Mouse (Mus musculus) thymus, adult 18-20 months (tissue): ENCODE measurements at regions not wholly inside any gene's neighbourhood (a gene's known extent, or its start where the extent isn't known, plus 50 kb on each side); places are given as distances from the start of the nearest gene placed in this dataset.
"Not testable (repeated sequence)": the region's sequence is repeated elsewhere in the genome, so short reads cannot be mapped to it uniquely, and the experiment has no call there.

Experiments used
- DNase-seq, 2 experiments: peaks; one replicate each; pipeline ENCODE4 v3.0.0; 2022; ENCODE audit warnings: mixed read lengths in 2 of 2

- no peak for DNase-seq
Measured at GRCm38 (mm10) chr4:110038696-110039095, 60.8 kb downstream of the Dmrta2 start.

- no peak for DNase-seq
Measured at GRCm38 (mm10) chr4:110044851-110045618, 67.2 kb downstream of the Dmrta2 start.

- DNase-seq, result no peak
Measured at GRCm38 (mm10) chr4:110045651-110046269, 67.9 kb downstream of the Dmrta2 start.

GRCm38 (mm10) chr4:110046270-110046651 lies 68.4 kb downstream of the Dmrta2 start:
- no peak for DNase-seq

- DNase-seq, result peak in 1 of 2 experiments; percentile 12
Measured at GRCm38 (mm10) chr4:110050393-110051280, 72.8 kb downstream of the Dmrta2 start.

- DNase-seq, result no peak
Measured at GRCm38 (mm10) chr4:110051281-110051665, 73.4 kb downstream of the Dmrta2 start.

- no peak for DNase-seq
Measured at GRCm38 (mm10) chr4:110051872-110052271, 74.0 kb downstream of the Dmrta2 start.

GRCm38 (mm10) chr4:110052998-110053397 lies 75.1 kb downstream of the Dmrta2 start:
- DNase-seq, result no peak

GRCm38 (mm10) chr4:110073836-110074235 lies 96.0 kb downstream of the Dmrta2 start:
- no peak for DNase-seq

GRCm38 (mm10) chr4:110083371-110083770 lies 105.5 kb downstream of the Dmrta2 start:
- DNase-seq, result no peak

- no peak for DNase-seq
Measured at GRCm38 (mm10) chr4:110087570-110088247, 109.9 kb downstream of the Dmrta2 start.

GRCm38 (mm10) chr4:110093040-110093820 lies 115.4 kb downstream of the Dmrta2 start:
- no peak for DNase-seq

GRCm38 (mm10) chr4:110094541-110094940 lies 116.7 kb downstream of the Dmrta2 start:
- DNase-seq, result no peak

GRCm38 (mm10) chr4:110095760-110096593 lies 118.1 kb downstream of the Dmrta2 start:
- DNase-seq, result no peak

- not testable (repeated sequence) for DNase-seq
Measured at GRCm38 (mm10) chr4:110104119-110104518, 126.3 kb downstream of the Dmrta2 start.

- DNase-seq, result no peak
Measured at GRCm38 (mm10) chr4:110106620-110107243, 128.9 kb downstream of the Dmrta2 start.

GRCm38 (mm10) chr4:110119438-110119837 lies 141.6 kb downstream of the Dmrta2 start:
- DNase-seq, result no peak

- no peak for DNase-seq
Measured at GRCm38 (mm10) chr4:110119874-110120273, 142.0 kb downstream of the Dmrta2 start.

GRCm38 (mm10) chr4:110120761-110121160 lies 142.9 kb downstream of the Dmrta2 start:
- DNase-seq, result no peak

- no peak for DNase-seq
Measured at GRCm38 (mm10) chr4:110121447-110121846, 143.6 kb downstream of the Dmrta2 start.
